Comparison of ENCODE assay signal across 19 mouse cellular contexts in the genomic region with DNA sequence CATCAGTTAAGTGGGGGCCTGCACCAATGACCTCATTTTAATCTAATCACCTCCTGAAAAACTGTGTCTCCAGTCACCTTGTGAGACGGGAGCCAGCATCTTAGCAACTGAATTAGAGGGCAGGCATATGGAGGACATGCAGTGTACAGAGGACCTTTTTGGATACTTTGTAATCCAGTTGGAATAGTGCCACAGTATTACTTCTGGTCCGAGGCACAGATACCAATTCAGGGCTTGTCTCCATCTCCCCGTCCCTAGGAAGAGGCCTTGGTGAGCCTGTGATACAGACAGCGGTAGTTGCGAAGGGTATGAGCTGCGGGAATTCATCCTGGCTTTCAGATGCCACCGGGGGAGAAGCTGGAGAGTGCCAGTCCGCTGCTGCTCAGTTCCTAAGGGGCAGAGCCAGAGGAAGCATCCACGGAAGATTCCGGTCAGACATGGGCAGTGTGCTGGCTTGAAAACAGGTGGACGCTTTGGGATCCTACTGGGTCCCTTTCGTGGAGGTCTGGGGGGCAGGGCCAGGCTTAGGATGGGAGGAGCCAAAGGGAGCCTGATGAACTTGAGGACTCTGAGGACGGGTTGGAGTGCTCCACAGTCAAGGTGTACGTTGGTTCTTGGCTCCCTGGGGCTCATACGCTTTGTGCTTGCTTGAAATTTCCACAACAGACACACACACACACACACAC. TPM values are rescaled to one million over a fixed set of nuclear protein-coding genes. Genes with fewer than 3 reads are reported as not detected.
DNase-seq lines count a peak whose midpoint lies in the region; ATAC-seq and TF ChIP-seq lines count a peak whose summit lies in the region.
"Had no signal": no experiment of that assay in that cellular context is flagged by ENCODE, and none has a peak within 500 bp of the region (broad histone marks: within the 10 kb centered on the region; RNA-seq: fewer than 3 reads in every experiment).

No protein-coding gene starts in this region.

- no peak for TF ChIP-seq CTCF in intestine, postnatal 0 days (IDR thresholded peaks at IDR 0.05; ENCODE audit: low read depth)
- TF ChIP-seq CTCF in CH12.LX (conservative IDR thresholded peaks at IDR 0.05 in 1 of 2, IDR thresholded peaks at IDR 0.05 in 1 of 2; ENCODE audit: low read depth in 2 of 2, low read length in 2 of 2), result no peak
- TF ChIP-seq CTCF in cerebellum, adult 2 months (IDR thresholded peaks at IDR 0.05; ENCODE audit: borderline replicate concordance, insufficient read depth, low read depth, low read length), result no peak

- H3K4me3 ChIP-seq in intestine, embryonic 15.5 days (replicated peaks), result no peak overlapping the region
- no peak overlapping the region for H3K4me3 ChIP-seq in intestine, postnatal 0 days (ENCODE audit: low read depth, low read length)
- H3K4me3 ChIP-seq in CH12.LX (replicated peaks in 1 of 3; ENCODE audit: low read depth in 2 of 3, low read length in 2 of 3, poor library complexity in 1 of 3), result no peak overlapping the region
- H3K4me3 ChIP-seq in cerebellum, adult 2 months (replicated peaks; ENCODE audit: insufficient read depth, low read depth, low read length), result no peak overlapping the region
- H3K4me3 ChIP-seq: embryonic facial prominence, embryonic 15.5 days; forebrain, embryonic 10.5 days; heart, embryonic 12.5 days; neural tube, embryonic 13.5 days had no signal

- peaks cover 15% of the 10 kb centered on the region; the same call in 1 of the 2 replicates for H3K4me1 ChIP-seq in intestine, embryonic 15.5 days (replicated peaks)
- H3K4me1 ChIP-seq in intestine, postnatal 0 days (replicated peaks; ENCODE audit: control insufficient read depth, insufficient read depth, low read length), result no peaks in the 10 kb centered on the region
- peaks cover 8 to 71% of the 10 kb centered on the region in 2 experiments for H3K4me1 ChIP-seq in CH12.LX (ENCODE audit: control insufficient read depth in 1 of 2, insufficient read depth in 2 of 2)
- H3K4me1 ChIP-seq in cerebellum, adult 2 months (ENCODE audit: control insufficient read depth, insufficient read depth, low read length), result peaks cover 6% of the 10 kb centered on the region; the same call in 1 of the 2 replicates

- 55% methylated on average over 15 of the region's 15 CpGs for WGBS in intestine, embryonic 15.5 days
- WGBS in intestine, postnatal 0 days, result 64% methylated on average over 15 of the region's 15 CpGs
- 9% methylated on average over 15 of the region's 15 CpGs for WGBS in cerebellum, adult 2 months

- no peak for DNase-seq in CH12.LX (ENCODE audit: extremely low read depth)
- peak; percentile 39 for DNase-seq in ES-CJ7 (ENCODE audit: low read depth, low spot score)
- peak; percentile 35 to 38 for DNase-seq in cerebellum, adult 2 months
- no peak for DNase-seq in kidney, adult 18-20 months
- no peak for DNase-seq in adrenal gland, postnatal 14 days
- DNase-seq in layer of hippocampus, postnatal 10 days (ENCODE audit: low spot score in 2 of 2), result no peak
- DNase-seq: heart, adult 11 months; layer of hippocampus, postnatal 36 days; right cerebral cortex, postnatal 25 days had no signal

- dilution Hi-C loops in CH12.LX (cut with MboI; ENCODE audit: extremely low pct_ligation_motif_present, extremely low pct_unique_long_range_greater_than_20kb, low sequenced_read_pairs), result no loop called here

- H3K9me3 ChIP-seq in intestine, embryonic 15.5 days, result no peaks in the 10 kb centered on the region
- no peaks in the 10 kb centered on the region for H3K9me3 ChIP-seq in intestine, postnatal 0 days (ENCODE audit: control insufficient read depth)
- H3K9me3 ChIP-seq in CH12.LX (replicated peaks; ENCODE audit: low read length), result no peaks in the 10 kb centered on the region
- H3K9me3 ChIP-seq: embryonic facial prominence, embryonic 15.5 days; forebrain, embryonic 10.5 days; G1E; heart, embryonic 12.5 days; neural tube, embryonic 13.5 days had no signal

- H3K36me3 ChIP-seq in intestine, embryonic 15.5 days, result no peaks in the 10 kb centered on the region
- H3K36me3 ChIP-seq in intestine, postnatal 0 days (ENCODE audit: control insufficient read depth, insufficient read depth), result no peaks in the 10 kb centered on the region
- peaks cover 36 to 63% of the 10 kb centered on the region in 2 experiments for H3K36me3 ChIP-seq in CH12.LX (replicated peaks in 1 of 2; ENCODE audit: control insufficient read depth in 1 of 2, insufficient read depth in 1 of 2, low read length in 1 of 2)
- H3K36me3 ChIP-seq: embryonic facial prominence, embryonic 15.5 days; forebrain, embryonic 10.5 days; heart, embryonic 12.5 days; neural tube, embryonic 13.5 days had no signal

- TF ChIP-seq RAD21 in CH12.LX (IDR thresholded peaks at IDR 0.05; ENCODE audit: low read depth, low read length), result no peak

- no peaks in the 10 kb centered on the region for H3K27me3 ChIP-seq in intestine, embryonic 15.5 days (replicated peaks)
- H3K27me3 ChIP-seq in intestine, postnatal 0 days (replicated peaks; ENCODE audit: control insufficient read depth, insufficient read depth, low read length), result no peaks in the 10 kb centered on the region
- H3K27me3 ChIP-seq in CH12.LX (replicated peaks), result no peaks in the 10 kb centered on the region
- no peaks in the 10 kb centered on the region for H3K27me3 ChIP-seq in cerebellum, adult 2 months (ENCODE audit: control insufficient read depth, insufficient read depth, low read length)
- H3K27me3 ChIP-seq: embryonic facial prominence, embryonic 15.5 days; heart, embryonic 12.5 days; neural tube, embryonic 13.5 days had no signal

- in situ Hi-C loops in CH12.LX (cut with MboI; ENCODE audit: low pct_ligation_motif_present, low pct_unique_long_range_greater_than_20kb, low sequenced_read_pairs), result loop anchor here (5.0 kb wide), 1 partner anchor 35 kb away; no protein-coding TSS in a partner anchor

- no peak overlapping the region for H3K4me2 ChIP-seq in intestine, embryonic 15.5 days (replicated peaks)
- H3K4me2 ChIP-seq in intestine, postnatal 0 days (replicated peaks; ENCODE audit: low read depth), result no peak overlapping the region
- no peak overlapping the region for H3K4me2 ChIP-seq in CH12.LX (ENCODE audit: insufficient read depth, low read depth, poor library complexity, severe bottlenecking)
- H3K4me2 ChIP-seq: embryonic facial prominence, embryonic 15.5 days; heart, embryonic 12.5 days; hindbrain, embryonic 14.5 days; liver, embryonic 11.5 days; neural tube, embryonic 13.5 days had no signal

- no peak overlapping the region for H3K9ac ChIP-seq in intestine, embryonic 15.5 days
- no peak overlapping the region for H3K9ac ChIP-seq in intestine, postnatal 0 days (ENCODE audit: low read depth, low read length)
- H3K9ac ChIP-seq in CH12.LX (ENCODE audit: insufficient read depth, low read depth), result no peak overlapping the region
- H3K9ac ChIP-seq: embryonic facial prominence, embryonic 15.5 days; heart, embryonic 12.5 days; hindbrain, embryonic 14.5 days; neural tube, embryonic 13.5 days had no signal

- H3K27ac ChIP-seq in intestine, embryonic 15.5 days, result no peak overlapping the region
- H3K27ac ChIP-seq in intestine, postnatal 0 days (ENCODE audit: low read depth, low read length), result no peak overlapping the region
- peak overlapping the region; percentile 3; the same call in 1 of the 2 replicates for H3K27ac ChIP-seq in CH12.LX (ENCODE audit: insufficient read depth, low read depth)
- no peak overlapping the region for H3K27ac ChIP-seq in cerebellum, adult 2 months (ENCODE audit: insufficient read depth, low read length)
- H3K27ac ChIP-seq: embryonic facial prominence, embryonic 15.5 days; forebrain, embryonic 10.5 days; hindbrain, embryonic 14.5 days; neural tube, embryonic 13.5 days had no signal

- no peaks in the 10 kb centered on the region for H3K79me2 ChIP-seq in CH12.LX (replicated peaks; ENCODE audit: control insufficient read depth, extremely low read depth, insufficient read depth, poor library complexity, severe bottlenecking)

- ATAC-seq in intestine, embryonic 15.5 days, result 0 out of 2 replicates have a peak, but pooled peaks have one; percentile 5
- no peak for ATAC-seq in intestine, postnatal 0 days

- no peak for TF ChIP-seq EP300 in CH12.LX (IDR thresholded peaks at IDR 0.05; ENCODE audit: low read length)

- TF ChIP-seq POLR2A in CH12.LX (IDR thresholded peaks at IDR 0.05; ENCODE audit: low read depth, low read length), result no peak
- no peak for TF ChIP-seq POLR2A in cerebellum, adult 2 months (IDR thresholded peaks at IDR 0.05; ENCODE audit: borderline replicate concordance, insufficient read depth, low read length)

TF ChIP-seq in CH12.LX, 34 proteins besides CTCF, POLR2A, EP300 and RAD21:
- no peak for TF ChIP-seq TBP (conservative IDR thresholded peaks at IDR 0.05; ENCODE audit: low read depth, low read length)
- no peak for TF ChIP-seq JUN (IDR thresholded peaks at IDR 0.05; ENCODE audit: insufficient read depth, low read depth, low read length)
- TF ChIP-seq MEF2A (IDR thresholded peaks at IDR 0.05; ENCODE audit: borderline replicate concordance, low read depth, low read length), result no peak
- TF ChIP-seq POLR2AphosphoS2 (IDR thresholded peaks at IDR 0.05; ENCODE audit: low read depth, low read length), result peak; percentile 48; the same call in 1 of the 2 replicates
- TF ChIP-seq HCFC1 (IDR thresholded peaks at IDR 0.05; ENCODE audit: low read depth, low read length), result no peak
- TF ChIP-seq ZKSCAN1 (IDR thresholded peaks at IDR 0.05; ENCODE audit: borderline replicate concordance, low read depth, low read length), result no peak
- no peak for TF ChIP-seq IRF4 (IDR thresholded peaks at IDR 0.05; ENCODE audit: low read depth, low read length)
- TF ChIP-seq NELFE (IDR thresholded peaks at IDR 0.05; ENCODE audit: low read depth, low read length), result no peak

RNA-seq across cellular contexts. Expression of a gene that starts 14.6 kb away (rescaled TPM):
- 1.3 and 1.5 TPM in 2 replicates for polyA plus RNA-seq in intestine, embryonic 15.5 days (2015; fragmentation: Nextera tagmentation; extraction: Ambion mirVana)
- 2.5 and 3.2 TPM in 2 replicates for polyA plus RNA-seq in intestine, postnatal 0 days (2015; fragmentation: Nextera tagmentation; extraction: Ambion mirVana)
- 1.3 and 2.8 TPM in 2 replicates for total RNA-seq in CH12.LX (2012; rRNA removed)
- 2.3 and 2.6 TPM in 2 replicates for total RNA-seq in CH12.LX (2014; rRNA removed)
- polyA plus RNA-seq in CH12.LX (2012; ENCODE audit: insufficient read length, low read depth), result 3.1 and 3.5 TPM in 2 replicates
- 2.9 and 3.1 TPM in 2 replicates for polyA plus RNA-seq in cerebellum, adult 2 months (2012; rRNA removed)
- total RNA-seq in adrenal gland, postnatal 14 days (2021), result 1.3 and 2.3 TPM in 2 replicates
- total RNA-seq in layer of hippocampus, postnatal 10 days (2021), result 1 to 10 TPM; 1.0 to 1.6 TPM

RNA-seq across cellular contexts. Expression of a gene that starts 46.5 kb away (rescaled TPM):
- 2.2 TPM in 2 replicates for polyA plus RNA-seq in intestine, embryonic 15.5 days (2015; fragmentation: Nextera tagmentation; extraction: Ambion mirVana)
- polyA plus RNA-seq in intestine, postnatal 0 days (2015; fragmentation: Nextera tagmentation; extraction: Ambion mirVana), result 23.8 and 26.9 TPM in 2 replicates
- total RNA-seq in CH12.LX (2012; rRNA removed) (0.38 and 1.4 TPM in 2 replicates), CH12.LX (2014; rRNA removed) (0.70 and 0.81 TPM in 2 replicates)
- polyA plus RNA-seq in CH12.LX (2012; ENCODE audit: insufficient read length, low read depth), result 1.1 and 1.5 TPM in 2 replicates
- polyA plus RNA-seq in cerebellum, adult 2 months (2012; rRNA removed), result 1.7 and 2.2 TPM in 2 replicates
- 0.30 and 0.48 TPM in 2 replicates for total RNA-seq in adrenal gland, postnatal 14 days (2021)
- 1 to 10 TPM; 3.9 to 5.3 TPM for total RNA-seq in layer of hippocampus, postnatal 10 days (2021)
- polyA plus RNA-seq: C2C12, G1E had no signal

Comparison
In these comparisons a context has a peak if more than half of its experiments do, and no peak if none do; other contexts are left out.
1. DNase-seq: peak in ES-CJ7 (single experiment) and cerebellum, adult 2 months (2 of 2); none in CH12.LX (single experiment), kidney, adult 18-20 months (single experiment), adrenal gland, postnatal 14 days (single experiment) and layer of hippocampus, postnatal 10 days (0 of 2).